Mouse (Mus musculus) myocyte (in vitro differentiated cells): ENCODE results near the gene Timm29. TPM values are rescaled to one million over a fixed set of nuclear protein-coding genes. Genes with fewer than 3 reads are reported as not detected.
"Not testable (repeated sequence)": the region's sequence is repeated elsewhere in the genome, so short reads cannot be mapped to it uniquely, and the experiment has no call there.

Source experiments
- H3K27me3 ChIP-seq: one replicate; pipeline ENCODE4 v1.6.1; 2011; ENCODE audit not compliant: control insufficient read depth, insufficient read depth, insufficient read length
- H3K36me3 ChIP-seq: one replicate; pipeline ENCODE4 v1.6.1; 2011; ENCODE audit not compliant: control insufficient read depth, insufficient read depth
- H3K4me2 ChIP-seq: one replicate; pipeline ENCODE4 v1.6.1; 2011; ENCODE audit warnings: low read depth, control low read depth
- H3K4me3 ChIP-seq: one replicate; pipeline ENCODE4 v1.5.1; 2011; ENCODE audit warnings: mild to moderate bottlenecking, control low read depth, moderate library complexity
- H3K79me2 ChIP-seq: one replicate; pipeline ENCODE4 v1.6.1; 2011; ENCODE audit not compliant: control insufficient read depth, insufficient read depth
- H3ac ChIP-seq: one replicate; pipeline ENCODE4 v1.6.1; 2011; ENCODE audit not compliant: control insufficient read depth, insufficient read length
- CEBPB ChIP-seq: IDR thresholded peaks from 2 replicates; pipeline ENCODE4 v1.6.1; 2011; ENCODE audit warnings: mild to moderate bottlenecking, moderate library complexity; ENCODE audit not compliant: poor library complexity, insufficient read depth, severe bottlenecking
- E2F4 ChIP-seq: IDR thresholded peaks from one replicate; pipeline ENCODE4 v1.6.1; 2011; ENCODE audit warnings: mild to moderate bottlenecking, control low read depth, moderate library complexity; ENCODE audit not compliant: insufficient read depth
- MYOD1 ChIP-seq, 3 experiments: IDR thresholded peaks; one replicate each; pipeline ENCODE4 v1.6.1; 2011; ENCODE audit warnings: control low read depth in 2 of 3, low read depth in 2 of 3, mild to moderate bottlenecking in 2 of 3, moderate library complexity in 1 of 3; ENCODE audit not compliant: insufficient read length in 2 of 3, control insufficient read depth in 1 of 3
- MYOG ChIP-seq, 3 experiments: IDR thresholded peaks; one replicate each; pipeline ENCODE4 v1.6.1; 2011; ENCODE audit warnings: control low read depth in 2 of 3, low read depth in 2 of 3, mild to moderate bottlenecking in 2 of 3; ENCODE audit not compliant: insufficient read length in 2 of 3, control insufficient read depth in 1 of 3, insufficient read depth in 1 of 3
- POLR2A ChIP-seq: IDR thresholded peaks from one replicate; pipeline ENCODE4 v1.6.1; 2011; ENCODE audit warnings: low read depth, mild to moderate bottlenecking, control low read depth, moderate library complexity; ENCODE audit not compliant: insufficient read length
- POLR2AphosphoS2 ChIP-seq: IDR thresholded peaks from one replicate; pipeline ENCODE4 v1.6.1; 2011; ENCODE audit warnings: low read depth, control low read depth; ENCODE audit not compliant: insufficient read length
- REST ChIP-seq: IDR thresholded peaks from one replicate; pipeline ENCODE4 v1.6.1; 2011; ENCODE audit warnings: mild to moderate bottlenecking, control low read depth, moderate library complexity; ENCODE audit not compliant: insufficient read depth, insufficient read length
- TCF3 ChIP-seq: IDR thresholded peaks from one replicate; pipeline ENCODE4 v1.6.1; 2011; ENCODE audit warnings: low read depth, control low read depth; ENCODE audit not compliant: insufficient read length
- USF1 ChIP-seq: IDR thresholded peaks from one replicate; pipeline ENCODE4 v1.6.1; 2011; ENCODE audit warnings: low read depth, mild to moderate bottlenecking, control low read depth, moderate library complexity
- polyA plus RNA-seq: library from polyadenylated mRNA; unstranded; fragments of >200 nt; fragmentation: generic; extraction: Trizol; gene quantifications from one replicate; pipeline ENCODE4 v1.2.1, GENCODE M21; 2012; ENCODE audit warnings: missing spikeins

The Timm29 gene
- polyA plus RNA-seq, 1 experiment, result 26.3 TPM

DNA sequence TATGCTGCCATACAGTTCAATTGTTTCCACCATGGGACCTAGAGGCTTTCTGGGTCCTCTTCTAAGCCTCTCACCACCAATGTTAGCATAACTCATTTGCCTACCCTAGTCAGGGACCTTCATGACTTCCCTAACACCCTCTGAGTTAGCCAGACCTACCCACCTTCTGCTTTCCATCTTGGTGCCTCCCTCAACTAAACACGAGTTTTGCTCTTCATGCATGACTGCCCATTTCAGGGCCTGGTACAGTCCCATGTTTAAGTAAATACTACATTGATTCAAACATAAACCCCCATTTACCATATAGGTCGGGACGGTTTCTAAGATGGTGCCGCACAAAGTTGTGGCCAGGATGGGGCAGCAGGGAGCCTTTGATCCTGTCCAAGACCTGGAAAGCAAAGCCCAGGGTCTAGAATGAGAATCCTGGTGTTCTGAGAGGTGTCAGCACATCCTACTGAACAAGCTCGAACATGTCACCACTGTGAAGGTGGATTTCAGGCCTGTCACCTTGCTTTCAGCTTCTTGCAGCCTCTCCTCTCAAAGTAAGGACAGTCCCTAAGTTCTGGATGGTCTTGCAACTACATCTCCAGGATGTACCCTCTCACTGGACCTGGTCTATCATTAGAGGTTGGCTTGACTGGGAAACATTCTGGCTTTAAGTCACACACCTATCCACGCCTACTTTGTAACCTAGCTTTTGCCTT, 1.2 kb upstream of the Timm29 start:
- Histone ChIP-seq H3K4me3 (peak overlapping the region; percentile 74), H3K27me3 (no peaks in the 10 kb centered on the region), H3K36me3 (peaks cover 14% of the 10 kb centered on the region), H3K4me2 (peak overlapping the region; percentile 91), H3ac (no peak overlapping the region), H3K79me2 (peaks cover 23% of the 10 kb centered on the region)
- TF ChIP-seq E2F4 (no peak), POLR2AphosphoS2 (peak; percentile 81), CEBPB (no peak), POLR2A (no peak)

DNA sequence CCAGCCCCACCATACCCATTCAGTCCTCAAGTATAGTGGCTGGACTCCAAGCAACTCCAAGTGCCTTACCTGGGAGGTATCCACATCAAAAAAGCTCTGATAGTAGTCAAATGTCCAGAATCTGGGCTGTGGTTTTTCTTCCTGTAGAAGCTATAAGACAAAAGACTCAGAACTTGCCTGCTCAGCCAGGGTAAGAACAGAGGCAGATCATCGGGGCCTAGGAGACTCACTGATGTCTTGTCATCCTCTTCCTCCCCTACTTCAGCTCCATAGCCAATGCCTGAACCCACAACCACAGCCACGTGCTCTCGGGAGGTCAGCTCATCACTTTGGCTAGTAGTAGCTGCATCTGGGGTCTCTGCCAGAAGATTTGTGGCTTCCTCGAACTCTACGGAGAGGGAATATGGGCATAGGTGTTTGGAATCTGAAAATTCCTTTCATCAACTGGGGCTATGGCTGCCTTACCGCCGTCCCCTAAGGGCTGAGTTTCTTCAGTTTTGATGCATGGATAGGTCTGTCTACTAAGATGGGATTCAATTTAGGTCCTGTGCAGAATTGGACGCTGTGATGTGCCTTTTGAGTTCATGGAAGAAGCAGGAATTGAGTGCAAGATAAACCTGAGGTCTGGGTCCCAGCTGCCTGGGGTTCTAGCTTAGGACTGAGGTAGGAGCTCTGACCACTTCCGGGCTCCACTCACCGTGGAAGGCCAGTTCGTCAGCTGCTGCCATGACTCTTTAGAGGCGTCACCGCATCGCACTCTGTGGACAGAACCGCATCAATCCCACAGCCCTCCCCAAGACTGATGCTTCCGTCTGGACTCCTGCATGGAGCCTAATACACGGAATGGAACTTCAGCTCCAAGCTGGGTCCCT, 455 bp upstream of the Timm29 start:
- peak overlapping the region; percentile 74 for H3K4me3 ChIP-seq
- peaks cover 23% of the 10 kb centered on the region for H3K79me2 ChIP-seq
- peak; percentile 68 for TF ChIP-seq POLR2AphosphoS2
- no peak for TF ChIP-seq POLR2A
- no peak for TF ChIP-seq E2F4
- no peak for TF ChIP-seq USF1
- TF ChIP-seq TCF3, result no peak
- no peak for TF ChIP-seq CEBPB
- no peak for TF ChIP-seq REST
- TF ChIP-seq MYOG (IDR thresholded peaks at IDR 0.05; ENCODE audit: control insufficient read depth in 1 of 3, insufficient read depth in 1 of 3, insufficient read length in 2 of 3, low read depth in 2 of 3), result no peak
- H3ac ChIP-seq, result peak overlapping the region; percentile 77
- peak overlapping the region; percentile 91 for H3K4me2 ChIP-seq
- peaks cover 12% of the 10 kb centered on the region for H3K36me3 ChIP-seq
- no peaks in the 10 kb centered on the region for H3K27me3 ChIP-seq

DNA sequence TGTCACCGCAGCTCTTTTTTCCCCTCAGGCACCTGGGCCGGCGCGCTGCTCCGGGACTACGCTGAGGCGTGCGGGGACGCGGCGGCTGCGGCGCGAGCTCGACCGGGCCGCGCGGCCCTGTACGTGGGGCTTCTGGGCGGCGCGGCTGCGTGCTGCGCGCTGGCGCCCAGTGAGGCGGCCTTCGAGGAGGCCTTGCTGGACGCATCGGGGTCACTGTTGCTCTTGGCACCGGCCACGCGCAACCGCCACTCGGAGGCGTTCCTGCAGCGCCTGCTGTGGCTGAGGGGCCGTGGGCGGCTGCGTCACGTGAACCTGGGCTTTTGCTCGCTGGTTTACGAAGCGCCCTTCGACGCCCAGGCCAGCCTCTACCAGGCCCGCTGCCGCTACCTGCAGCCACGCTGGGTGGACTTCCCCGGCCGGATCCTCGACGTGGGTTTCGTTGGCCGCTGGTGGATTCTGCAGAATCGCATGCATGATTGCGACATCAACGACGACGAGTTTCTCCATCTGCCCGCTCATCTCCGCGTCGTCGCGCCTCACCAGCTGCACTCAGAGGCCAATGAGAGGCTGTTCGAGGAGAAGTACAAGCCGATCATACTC, 700 bp downstream of the Timm29 start:
- TF ChIP-seq MYOD1 (IDR thresholded peaks at IDR 0.05; ENCODE audit: control insufficient read depth in 1 of 3, insufficient read length in 2 of 3, low read depth in 2 of 3) (peak in 1 of 3 experiments; percentile 0), MYOG (IDR thresholded peaks at IDR 0.05; ENCODE audit: control insufficient read depth in 1 of 3, insufficient read depth in 1 of 3, insufficient read length in 2 of 3, low read depth in 2 of 3) (peak in 1 of 3 experiments; percentile 29), CEBPB (peak; percentile 53; the same call in 1 of the 2 replicates), E2F4 (no peak), TCF3 (no peak)
- Histone ChIP-seq H3K27me3 (no peaks in the 10 kb centered on the region), H3K79me2 (peaks cover 23% of the 10 kb centered on the region), H3ac (peak overlapping the region; percentile 77), H3K4me2 (peak overlapping the region; percentile 97), H3K4me3 (peak overlapping the region; percentile 74), H3K36me3 (peaks cover 8% of the 10 kb centered on the region)

DNA sequence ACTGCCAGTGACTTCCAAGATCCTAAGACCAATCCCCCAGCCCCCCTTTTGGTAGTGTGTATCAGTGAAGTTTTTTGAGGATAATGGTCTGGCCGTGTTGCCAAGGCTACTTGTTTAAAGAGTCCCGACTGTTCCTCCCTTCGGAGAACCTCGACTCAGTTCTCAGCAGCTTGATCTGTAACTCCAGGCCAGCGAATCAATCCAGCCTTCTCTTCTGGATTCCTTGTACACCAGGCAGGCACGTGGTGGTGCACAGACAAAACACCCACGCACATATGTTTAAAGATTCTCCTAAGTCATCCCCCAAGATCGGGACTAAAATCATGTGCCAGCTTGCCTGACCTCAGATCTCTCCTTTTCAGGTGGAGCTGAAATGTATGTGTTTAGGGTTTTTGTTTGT, 1.8 kb downstream of the Timm29 start:
- Histone ChIP-seq H3K4me2 (peak overlapping the region; percentile 97), H3K4me3 (peak overlapping the region; percentile 74), H3K79me2 (peaks cover 23% of the 10 kb centered on the region)
- H3K36me3 ChIP-seq, H3K27me3 ChIP-seq, H3ac ChIP-seq: not testable (repeated sequence)

DNA sequence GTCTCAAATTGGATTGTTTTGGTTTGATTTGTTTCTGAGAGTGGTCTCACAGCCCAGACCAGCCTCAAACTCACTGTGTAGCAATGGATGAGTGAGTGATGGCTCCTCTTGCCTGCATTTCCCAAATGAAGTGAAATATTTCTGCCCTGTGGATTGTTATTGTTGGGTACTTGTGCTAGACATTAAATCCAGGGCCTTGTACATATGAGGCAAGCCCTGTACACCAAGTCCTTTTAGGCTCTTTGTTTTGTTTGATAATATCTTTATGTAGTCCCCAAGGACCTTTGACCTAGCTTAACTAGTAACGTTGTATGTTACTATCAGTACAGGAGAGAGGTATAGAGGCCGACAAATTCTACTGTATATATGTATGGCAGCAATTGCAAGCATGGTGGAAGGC, 2.3 kb downstream of the Timm29 start:
- H3K36me3 ChIP-seq, result peaks cover 6% of the 10 kb centered on the region
- H3K79me2 ChIP-seq, result peaks cover 23% of the 10 kb centered on the region
- no peaks in the 10 kb centered on the region for H3K27me3 ChIP-seq
- peak overlapping the region; percentile 97 for H3K4me2 ChIP-seq
- TF ChIP-seq MYOG (IDR thresholded peaks at IDR 0.05; ENCODE audit: control insufficient read depth in 1 of 3, insufficient read depth in 1 of 3, insufficient read length in 2 of 3, low read depth in 2 of 3) (no peak), USF1 (no peak), TCF3 (no peak), MYOD1 (IDR thresholded peaks at IDR 0.05; ENCODE audit: control insufficient read depth in 1 of 3, insufficient read length in 2 of 3, low read depth in 2 of 3) (no peak)
- no peak overlapping the region for H3ac ChIP-seq
- no peak overlapping the region for H3K4me3 ChIP-seq

DNA sequence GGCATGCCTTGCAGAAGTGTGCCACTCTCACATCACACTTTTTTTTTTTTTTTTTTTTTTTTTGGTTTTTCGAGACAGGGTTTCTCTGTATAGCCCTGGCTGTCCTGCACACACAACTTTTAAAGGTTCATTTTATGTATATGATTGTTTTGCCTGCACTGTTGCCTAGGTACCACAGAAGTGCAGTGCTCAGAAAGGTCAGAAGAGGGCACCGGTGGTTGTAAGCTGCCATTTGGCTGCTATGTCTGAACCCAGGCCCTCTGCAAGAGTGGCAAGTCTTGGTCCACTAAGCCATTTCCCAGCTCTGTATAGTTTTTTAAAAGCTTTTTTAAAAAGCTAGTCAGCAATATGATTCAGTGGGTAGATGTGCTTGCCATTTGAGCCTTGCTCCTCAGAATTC, 5.7 kb downstream of the Timm29 start:
- Histone ChIP-seq H3K27me3 (no peaks in the 10 kb centered on the region), H3K79me2 (peaks cover 23% of the 10 kb centered on the region), H3K4me3 (no peak overlapping the region), H3ac (no peak overlapping the region), H3K36me3 (peaks cover 6% of the 10 kb centered on the region), H3K4me2 (no peak overlapping the region)
- TF ChIP-seq REST (no peak), MYOG (IDR thresholded peaks at IDR 0.05; ENCODE audit: control insufficient read depth in 1 of 3, insufficient read depth in 1 of 3, insufficient read length in 2 of 3, low read depth in 2 of 3) (no peak), MYOD1 (IDR thresholded peaks at IDR 0.05; ENCODE audit: control insufficient read depth in 1 of 3, insufficient read length in 2 of 3, low read depth in 2 of 3) (no peak), TCF3 (no peak)
